Mouse (Mus musculus) megakaryocyte, adult 5-6 weeks (primary cell): Measurements from ENCODE around the gene Dqx1. TPM values are rescaled to one million over a fixed set of nuclear protein-coding genes. Genes with fewer than 3 reads are reported as not detected.
A peak's percentile ranks its signal among the peaks of the same experiment; 100 is the strongest.

Experiments
- ATAC-seq: 2 replicates; pipeline ENCODE4 v1.8.0; 2016; ENCODE audit warnings: mild to moderate bottlenecking, inconsistent platforms; ENCODE audit not compliant: poor library complexity, severe bottlenecking
- total RNA-seq, 2 experiments: library from RNA; stranded (forward) in 1 of 2; stranded (reverse) in 1 of 2; fragments of 153-499, 151-499 nt in 1 of 2; fragments of 221-1000, 200-1000 nt in 1 of 2; gene quantifications; 2 replicates each; pipeline versions ENCODE4 v1.2.3 to v1.2.4; 2015 to 2017

Gene Dqx1
- total RNA-seq (2015) (2.2 and 2.3 TPM in 2 replicates), total RNA-seq (2017) (0.62 and 1.2 TPM in 2 replicates)

DNA sequence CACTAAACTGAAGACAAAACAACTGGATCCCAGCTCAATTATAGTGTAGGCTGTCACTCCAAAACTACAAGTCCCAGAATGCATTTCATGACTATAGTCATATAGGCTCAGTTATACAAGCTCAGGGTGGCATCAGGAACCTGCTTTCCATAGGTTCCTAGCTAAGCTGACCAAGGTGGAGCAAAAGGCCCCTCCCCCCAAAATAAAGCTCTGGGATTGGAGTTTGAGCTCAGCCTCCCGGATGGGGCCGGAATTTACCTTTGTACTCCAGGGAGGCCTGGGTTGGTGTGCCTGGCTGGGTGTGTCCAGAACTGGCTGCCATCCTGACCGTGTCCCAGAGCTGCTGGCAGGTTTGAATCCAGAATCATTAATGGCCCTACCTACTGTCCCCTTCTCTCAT, at the start of gene Dqx1:
TSS of gene Dqx1 (plus strand) at position 55 of the 400 bp plus-strand sequence.
- no peak for ATAC-seq

DNA sequence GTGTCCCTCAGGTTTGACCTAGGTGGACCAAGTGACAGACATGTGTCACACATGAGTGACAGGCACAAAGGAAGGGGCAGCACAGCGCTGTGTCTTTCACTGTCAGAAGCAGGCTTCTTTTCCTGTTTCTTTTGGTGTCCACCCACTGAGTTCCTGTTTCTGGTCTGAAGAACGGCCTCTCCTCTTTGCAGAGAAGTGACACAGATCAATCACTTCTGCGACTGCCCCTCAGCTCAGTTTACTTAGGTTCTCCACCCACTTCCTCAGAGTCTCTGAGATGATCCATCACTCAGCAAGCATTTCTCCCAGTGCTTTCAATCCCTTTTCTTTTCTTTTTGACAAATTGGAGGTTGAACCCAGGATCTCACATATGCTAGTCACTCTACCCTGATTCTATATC, 49.0 kb upstream of the Dqx1 start:
- ATAC-seq, result peak; percentile 63

DNA sequence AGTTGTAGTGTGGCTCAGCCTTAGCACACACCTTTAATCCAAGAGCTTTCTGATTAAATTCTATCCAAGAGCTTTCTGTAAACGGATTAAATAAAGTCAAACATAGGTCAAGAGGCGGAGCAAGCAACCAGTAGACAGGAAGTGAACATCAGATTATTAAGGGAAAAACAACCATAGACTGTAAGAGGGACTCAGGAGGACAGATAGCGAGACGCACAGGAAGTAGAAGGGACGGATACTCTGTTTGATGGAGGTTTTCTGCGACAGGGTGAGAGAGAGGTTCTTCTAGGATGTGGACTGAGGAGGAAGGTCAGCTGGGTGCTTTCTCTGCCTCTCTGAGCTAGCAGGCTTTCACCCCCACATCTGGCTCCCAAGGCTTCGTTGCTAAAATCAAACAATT, 47.6 kb upstream of the Dqx1 start:
- ATAC-seq, result no peak

DNA sequence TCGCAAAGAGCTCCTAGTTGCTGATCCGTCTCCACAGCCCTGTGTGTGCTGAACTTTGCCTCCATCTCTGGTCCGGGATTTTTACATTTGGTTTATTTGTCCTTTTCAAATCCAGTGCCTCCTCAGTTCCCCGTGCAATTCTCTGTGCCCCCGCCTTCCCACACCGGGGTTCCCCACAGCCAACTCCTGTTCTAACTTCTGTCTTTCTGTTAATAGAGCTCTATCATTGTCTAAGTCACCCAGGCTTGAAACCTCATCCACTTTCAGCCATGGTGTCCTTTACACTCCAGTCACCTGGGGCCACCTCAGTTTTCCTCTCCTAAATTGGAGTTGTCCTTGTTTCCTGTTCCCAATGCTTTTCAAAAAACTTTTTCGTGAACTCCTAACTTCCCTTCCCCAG, 46.4 kb upstream of the Dqx1 start:
- no peak for ATAC-seq

DNA sequence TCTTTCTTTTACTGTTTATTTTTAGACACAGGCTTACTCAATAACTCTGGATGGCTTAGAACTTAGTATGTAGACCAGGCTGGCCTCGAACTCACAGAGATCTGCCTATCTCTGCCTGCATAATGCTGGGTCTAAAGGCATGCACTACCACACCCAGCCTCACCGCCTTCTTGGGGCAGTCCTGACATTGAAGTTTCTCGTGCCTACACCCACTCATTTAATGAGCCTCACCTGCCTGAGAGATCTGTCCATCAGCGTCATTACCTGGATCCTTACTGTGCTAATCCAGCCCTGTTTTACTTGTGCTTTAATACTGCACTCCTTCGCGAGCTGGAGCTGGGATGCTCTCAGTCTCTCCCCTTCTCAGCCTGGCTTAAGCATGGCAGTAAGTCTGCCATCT, 45.9 kb upstream of the Dqx1 start:
- no peak for ATAC-seq

DNA sequence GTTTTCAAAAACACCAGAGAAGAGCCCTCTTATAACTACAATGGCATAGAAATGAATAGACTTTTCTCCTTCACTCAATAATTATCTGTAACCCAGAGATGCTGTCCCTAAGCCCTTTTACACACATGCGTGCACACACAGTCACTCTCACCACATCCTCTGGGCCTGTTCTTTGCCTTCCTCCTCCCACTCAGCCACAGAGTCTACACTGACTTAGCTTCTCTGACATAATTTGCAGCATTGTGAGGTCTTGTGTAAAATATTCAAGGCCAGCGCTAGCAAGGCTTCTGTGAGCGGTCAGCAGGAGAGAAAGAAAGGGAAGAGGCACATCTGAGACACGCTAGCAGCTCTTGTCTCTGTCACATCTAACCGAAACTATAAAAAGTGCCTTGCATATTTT, 44.2 kb upstream of the Dqx1 start:
- peak; percentile 31 for ATAC-seq

DNA sequence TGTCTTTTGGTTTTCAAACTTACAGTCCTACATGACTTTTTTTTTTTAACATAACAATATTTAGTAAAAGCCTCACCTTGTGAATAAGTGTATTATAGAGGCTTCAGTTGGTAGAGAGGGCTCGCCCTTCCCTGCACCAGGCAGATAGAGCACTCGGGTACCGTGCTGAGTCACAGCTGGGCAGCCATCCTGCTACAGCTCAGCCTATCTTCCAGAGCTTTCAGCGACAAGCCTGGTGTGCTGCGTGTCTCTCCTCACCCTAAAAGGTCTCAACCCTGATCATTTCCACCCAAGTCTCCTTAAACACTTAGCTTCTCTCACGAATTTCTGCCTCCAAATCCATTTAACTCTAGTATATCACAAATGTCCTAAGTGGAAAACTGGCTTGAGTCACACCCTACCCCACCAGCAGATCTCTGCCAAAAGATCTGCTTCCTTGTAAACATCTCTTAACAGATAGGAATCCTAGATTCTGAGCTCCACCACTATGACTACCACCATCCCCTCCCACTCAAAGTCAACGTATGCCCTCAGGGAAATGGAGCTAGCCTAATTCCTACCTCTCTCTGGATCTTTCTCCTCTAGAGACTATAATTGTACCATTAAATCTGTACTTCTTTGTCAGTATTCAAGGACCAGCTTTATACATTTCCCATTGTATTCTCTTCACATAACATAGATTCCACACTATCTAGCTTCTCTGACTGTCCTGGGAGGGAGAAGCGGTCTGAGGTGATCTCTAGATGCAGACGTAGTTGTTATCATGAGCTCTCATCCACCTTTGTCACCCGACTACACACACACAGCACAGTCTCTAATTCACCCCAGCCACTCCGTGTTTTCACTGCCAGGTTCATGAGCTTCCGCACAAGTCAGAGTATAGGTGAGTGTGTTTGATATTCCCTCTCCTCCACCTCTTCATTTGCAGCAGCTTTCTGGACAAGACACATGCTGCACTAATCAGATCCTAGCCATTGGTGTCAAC, 42.9 kb upstream of the Dqx1 start:
- peak; percentile 26; the same call in 1 of the 2 replicates for ATAC-seq

DNA sequence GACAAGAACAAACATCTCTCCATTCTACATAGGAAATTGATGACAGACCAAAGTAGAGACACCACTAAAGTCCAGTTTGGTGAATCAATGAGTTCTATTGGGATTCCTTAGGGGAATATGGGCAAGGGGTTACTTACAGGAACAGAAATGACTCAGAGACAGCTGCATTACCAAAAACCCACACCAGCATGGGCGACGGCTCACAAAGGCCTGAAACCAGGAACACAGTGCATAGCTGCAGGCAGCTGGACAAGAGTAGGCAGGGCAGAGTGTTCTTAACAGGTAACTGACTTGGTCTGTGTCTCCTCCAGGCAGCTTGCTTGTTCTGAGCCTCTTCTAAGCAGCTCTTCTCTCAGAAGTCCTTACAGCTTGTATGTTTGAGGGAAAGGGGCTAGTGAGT, 41.9 kb upstream of the Dqx1 start:
- no peak for ATAC-seq

DNA sequence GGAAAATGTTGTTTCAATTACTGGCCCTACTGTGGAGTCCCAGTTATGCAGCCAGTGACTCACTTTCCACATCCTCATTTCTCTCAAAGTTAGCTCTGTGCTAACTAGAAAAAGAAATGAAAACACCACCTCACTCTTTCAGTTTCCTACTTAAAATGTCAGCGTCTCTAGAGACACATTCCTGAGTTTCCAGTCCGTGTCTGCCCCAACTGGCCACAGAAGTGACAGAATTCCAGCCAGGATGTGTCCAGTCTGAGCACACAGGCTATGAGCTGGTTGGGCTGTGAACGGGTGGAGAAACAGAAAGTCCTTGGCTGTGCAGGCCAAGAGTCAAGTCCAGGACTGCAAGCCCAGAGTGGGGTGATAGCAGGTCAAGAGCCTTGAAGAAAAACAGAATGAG, 40.5 kb upstream of the Dqx1 start:
- ATAC-seq, result peak; percentile 47; the same call in 1 of the 2 replicates

DNA sequence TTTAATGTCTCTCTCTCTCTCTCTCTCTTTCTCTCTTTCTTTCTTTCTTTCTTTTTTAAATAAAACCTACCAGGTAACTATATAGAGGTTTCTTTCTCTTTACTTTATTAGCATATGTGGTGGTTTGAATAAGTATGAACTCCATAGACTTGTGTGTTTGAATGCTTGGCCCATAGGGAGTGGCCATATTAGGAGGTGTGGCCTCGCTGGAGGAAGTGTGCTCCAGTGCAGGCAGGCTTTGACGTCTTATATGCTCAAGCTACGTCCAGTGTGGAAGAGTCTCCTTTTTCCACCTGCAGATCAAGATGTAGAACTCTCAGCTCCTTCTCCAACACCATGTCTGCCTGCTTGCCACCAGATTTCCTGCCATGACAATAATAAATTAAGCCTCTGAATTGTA, 38.6 kb upstream of the Dqx1 start:
- no peak for ATAC-seq

DNA sequence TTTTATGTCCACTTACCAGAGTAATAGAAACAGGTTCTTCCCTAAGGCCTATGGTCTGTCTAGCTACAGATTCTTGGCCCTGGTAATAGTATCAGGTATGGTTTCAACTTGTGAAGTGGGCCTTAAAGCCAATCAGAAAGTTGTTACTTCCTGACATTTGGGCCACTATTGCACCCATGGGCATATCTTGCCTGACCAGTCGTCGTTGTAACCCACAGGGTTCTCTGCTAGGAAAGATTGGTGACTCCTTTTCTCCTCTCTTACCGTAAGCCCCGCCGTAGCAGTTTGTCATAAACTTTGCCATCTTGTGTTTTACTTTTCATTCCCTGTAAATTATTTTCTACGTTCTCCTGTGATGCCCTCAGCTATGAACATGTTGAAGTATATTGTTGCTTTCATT, 37.5 kb upstream of the Dqx1 start:
- ATAC-seq, result no peak

DNA sequence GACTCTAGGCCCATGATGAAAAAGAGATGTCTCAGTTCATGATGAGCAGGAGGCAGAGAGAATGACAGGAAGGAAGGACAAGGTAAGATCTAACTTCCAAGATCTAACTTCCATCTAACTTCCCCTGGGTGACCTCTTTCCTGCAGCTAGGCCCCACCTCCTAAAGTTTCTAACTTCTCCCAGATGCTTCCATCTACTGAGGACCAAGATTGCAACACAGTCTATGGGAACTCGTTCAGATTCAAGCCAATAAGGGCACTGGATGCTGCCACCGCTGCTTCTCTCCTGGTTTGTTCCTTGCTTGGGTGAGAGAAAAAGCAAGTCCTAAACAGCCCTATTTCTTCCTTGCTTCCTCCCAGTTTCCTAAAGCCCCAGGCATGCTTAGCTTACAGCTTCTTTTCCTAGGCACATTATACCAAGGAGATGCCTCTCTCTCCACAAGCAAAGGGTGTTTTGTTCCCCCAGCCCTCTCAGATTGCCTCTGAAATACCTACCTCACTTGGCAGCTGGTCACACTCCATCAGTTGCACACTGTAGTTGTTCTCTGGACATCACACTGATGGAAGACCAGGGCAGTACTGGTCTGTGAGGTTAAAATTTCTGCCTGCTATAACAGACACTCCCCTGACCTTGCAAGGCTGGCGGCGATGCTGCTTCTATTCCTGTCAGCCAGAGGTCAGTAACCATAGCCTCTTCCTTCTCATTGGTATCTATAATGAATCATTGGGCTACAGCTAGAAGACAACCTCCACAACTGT, 36.6 kb upstream of the Dqx1 start:
- ATAC-seq, result no peak

DNA sequence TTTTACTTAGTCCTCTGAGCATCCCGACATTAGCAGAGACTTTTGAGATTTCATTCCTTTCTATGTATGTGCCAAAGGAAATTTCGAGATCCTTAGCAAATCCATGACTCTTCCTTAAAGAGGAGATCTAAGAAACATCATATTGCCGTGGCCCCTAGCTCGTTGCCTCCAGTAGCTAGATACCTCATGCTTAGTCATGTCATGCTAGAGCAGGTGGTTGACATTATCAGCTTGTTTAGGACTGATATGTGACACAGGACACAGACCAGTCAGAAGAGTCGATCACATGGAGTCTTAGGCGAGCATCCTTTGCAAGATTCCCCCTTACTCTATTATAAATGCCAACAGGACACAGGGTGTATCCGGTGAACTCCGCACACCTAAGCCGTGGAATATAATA, 34.6 kb upstream of the Dqx1 start:
- no peak for ATAC-seq

DNA sequence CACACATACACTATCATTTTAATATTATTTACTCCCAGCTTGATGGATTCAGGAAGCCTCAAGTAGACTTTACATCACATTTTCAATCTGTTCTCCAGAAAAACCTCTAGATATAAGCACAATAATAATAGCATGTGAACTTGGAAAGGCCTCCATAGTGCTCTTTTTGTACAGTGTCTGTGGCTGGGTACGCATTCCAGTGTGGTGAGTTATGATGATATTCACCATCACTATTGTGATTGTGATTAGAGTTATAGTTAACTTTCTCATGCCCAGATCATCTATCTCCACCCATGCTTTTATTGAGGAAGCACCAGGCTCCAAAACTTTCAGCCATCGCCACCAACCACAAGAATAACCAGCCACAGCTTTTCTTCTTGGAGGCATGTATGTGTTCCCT, 33.9 kb upstream of the Dqx1 start:
- no peak for ATAC-seq

DNA sequence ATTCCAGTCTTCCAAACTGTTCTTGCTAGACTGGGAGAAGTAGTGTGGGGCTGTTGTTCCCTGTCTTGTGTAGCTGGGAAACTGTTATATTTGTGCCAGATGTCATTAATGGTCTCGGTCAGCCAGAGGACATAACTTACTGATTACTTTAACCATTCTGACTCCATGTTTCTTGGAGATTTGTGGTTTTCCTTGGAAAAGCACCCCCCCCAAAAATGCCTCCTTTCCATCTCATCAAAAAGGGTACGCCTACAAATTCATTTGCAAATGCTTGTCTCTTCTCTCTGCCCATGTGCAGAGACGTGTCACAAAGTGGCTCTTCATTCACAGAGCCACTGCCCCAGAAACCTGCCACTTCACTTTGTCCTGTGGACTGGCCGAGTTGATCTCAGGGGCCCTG, 33.2 kb upstream of the Dqx1 start:
- ATAC-seq, result no peak

DNA sequence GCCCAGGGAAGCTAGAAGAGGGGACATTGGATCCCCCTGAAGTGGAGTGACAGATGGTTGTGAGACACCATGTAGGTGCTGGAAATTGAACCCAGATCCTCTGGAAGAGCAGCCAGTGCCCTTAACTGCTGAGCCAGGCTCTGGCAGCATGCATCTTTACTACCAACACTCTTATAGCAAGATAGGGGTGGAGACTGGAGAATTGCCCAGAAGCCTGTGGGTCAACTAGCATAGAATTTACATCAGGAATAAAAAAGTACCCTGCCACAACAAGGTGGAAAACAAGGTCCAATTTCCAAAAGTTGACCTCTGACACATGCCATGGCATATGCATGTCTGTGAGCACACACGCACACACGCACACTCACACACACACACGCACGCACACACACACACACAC, 32.4 kb upstream of the Dqx1 start:
- ATAC-seq, result no peak

DNA sequence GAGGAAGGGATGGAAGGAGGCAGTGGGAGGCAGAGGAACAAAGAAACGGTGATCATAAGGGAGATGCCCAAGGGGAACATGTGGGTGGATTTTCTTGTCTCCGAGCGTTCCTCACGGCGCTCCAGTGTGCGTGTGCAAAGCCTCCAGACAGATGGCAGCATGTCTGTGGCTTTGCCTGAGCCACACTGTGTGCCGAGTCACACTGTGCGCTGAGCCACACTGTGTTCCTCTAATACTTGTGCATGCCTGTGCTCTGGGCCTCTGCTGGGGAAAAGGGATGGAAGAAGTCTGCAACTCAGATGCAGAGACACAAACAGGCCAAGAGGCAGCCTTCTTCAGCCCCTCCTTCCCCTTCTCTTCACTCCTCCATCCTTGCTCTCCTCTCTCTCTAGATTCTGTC, 30.4 kb upstream of the Dqx1 start:
- no peak for ATAC-seq

DNA sequence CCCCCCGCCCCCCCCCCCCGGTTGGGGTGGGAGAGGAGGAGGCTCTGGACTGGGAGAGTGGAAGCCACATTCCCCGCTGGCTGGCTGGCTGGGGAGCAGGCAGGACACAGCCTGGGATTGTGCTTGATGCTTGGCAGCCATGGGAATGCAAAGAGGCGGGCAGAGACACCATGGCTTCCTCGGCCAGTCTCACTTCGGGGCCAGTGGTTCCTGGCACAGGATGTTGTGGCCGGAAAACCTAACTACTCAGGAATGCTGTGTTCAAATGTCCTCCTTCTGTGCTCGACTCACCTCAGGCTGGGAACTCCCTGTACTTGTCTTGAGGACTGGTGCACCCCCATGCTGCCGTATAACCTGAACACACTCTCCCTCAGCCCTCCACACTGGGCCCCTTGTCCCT, 29.9 kb upstream of the Dqx1 start:
- no peak for ATAC-seq

DNA sequence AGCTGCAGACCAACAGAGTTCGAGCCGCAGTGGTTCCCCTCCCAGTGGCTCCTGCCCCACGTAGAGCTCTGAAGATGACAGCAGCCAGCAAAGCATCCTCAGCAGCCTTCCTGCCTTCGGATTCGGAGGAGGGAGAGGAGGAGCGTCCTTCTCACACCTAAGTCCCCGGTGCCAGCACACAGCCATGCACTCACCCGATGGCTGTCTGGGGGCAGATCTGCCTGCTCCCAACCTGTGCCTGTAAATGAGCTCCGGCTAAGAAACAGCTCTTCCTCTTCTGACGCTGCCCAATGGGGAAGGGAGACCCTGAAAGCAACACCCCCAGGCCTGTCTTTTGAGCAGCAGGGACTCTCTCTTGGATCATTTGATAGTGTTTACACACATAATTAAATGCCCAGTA, 27.9 kb upstream of the Dqx1 start:
- ATAC-seq, result no peak

DNA sequence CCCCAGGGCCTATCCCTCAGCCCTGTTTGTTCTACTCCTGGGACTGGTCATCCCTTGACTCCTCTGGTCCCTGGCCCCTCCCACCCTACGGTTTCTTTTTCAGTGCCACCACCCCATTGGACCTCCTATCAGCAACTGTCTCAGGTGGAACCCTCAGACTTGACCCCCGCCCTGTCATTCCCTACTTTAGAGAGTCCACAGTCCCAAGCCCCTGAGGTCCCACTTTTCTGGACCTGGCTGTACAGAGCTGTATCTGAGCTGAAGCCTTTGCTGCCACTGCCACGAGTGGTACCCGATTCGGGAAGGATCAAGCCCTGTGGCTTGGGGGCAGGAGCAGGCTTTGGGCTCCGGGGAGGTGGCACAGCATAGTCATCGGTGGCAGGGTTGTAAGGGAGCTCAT, 26.5 kb upstream of the Dqx1 start:
- no peak for ATAC-seq

DNA sequence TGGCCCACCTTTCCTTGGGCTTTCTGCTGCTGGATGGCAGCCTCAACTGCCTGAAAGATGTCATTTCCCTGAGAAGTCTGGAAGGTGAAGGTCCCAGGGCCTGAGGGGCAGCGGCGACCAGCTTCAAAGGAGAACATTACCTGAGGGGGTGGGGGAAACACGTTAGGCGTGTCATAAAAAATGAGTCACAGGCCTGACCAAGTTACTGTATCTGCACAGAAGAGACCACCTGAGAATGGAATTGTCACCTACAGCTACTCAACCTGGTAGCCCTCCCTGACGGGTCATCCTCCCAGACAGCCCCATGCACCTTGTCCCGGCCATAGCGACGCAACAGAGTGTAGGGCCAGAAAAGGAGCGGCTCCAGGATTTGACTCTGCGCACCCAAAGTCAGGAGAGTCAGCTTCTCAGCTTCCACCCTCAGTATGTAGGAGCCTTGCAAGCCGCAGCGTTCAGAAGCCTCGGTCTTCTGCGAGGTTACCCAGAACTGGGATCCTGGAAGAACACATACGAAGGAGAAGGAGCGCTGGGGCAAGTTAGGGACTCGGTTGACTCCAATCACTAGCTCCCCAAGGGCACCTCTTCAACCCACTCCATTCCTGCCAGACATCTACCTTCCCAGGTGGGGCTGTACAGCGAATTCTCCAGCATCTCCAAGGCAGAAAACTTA, 25.6 kb upstream of the Dqx1 start:
- ATAC-seq, result no peak
